Mouse (Mus musculus): ENCODE data around the gene Hunk. TPM values are rescaled to one million over a fixed set of nuclear protein-coding genes. Genes with fewer than 3 reads are reported as not detected.
A peak's percentile ranks its signal among the peaks of the same experiment; 100 is the strongest.

Gene Hunk
- polyA plus RNA-seq (2015; fragmentation: Nextera tagmentation; extraction: Ambion mirVana): 6.3 and 7.1 TPM in 2 replicates

GRCm38 (mm10) chr16:90385688-90386513 lies at the start of gene Hunk:
Gene Hunk (plus strand): TSS chr16:90386013.
- ATAC-seq (ENCODE audit: low FRiP score, low read depth): peak; percentile 83
- WGBS: under 1% methylated on average over 93 of the region's 101 CpGs
- Histone ChIP-seq H3K4me1 (replicated peaks) (peaks cover 51% of the 10 kb centered on the region), H3K4me2 (peak within 1 kb of the TSS; percentile 82), H3K4me3 (peak within 1 kb of the TSS; percentile 93), H3K27ac (replicated peaks) (peak within 1 kb of the TSS; percentile 90), H3K36me3 (0 out of 2 replicates have a peak, but pooled peaks cover under 1% of the 10 kb centered on the region), H3K9ac (peak within 1 kb of the TSS; percentile 85), H3K27me3 (no peaks in the 10 kb centered on the region; the same call in 1 of the 2 replicates), H3K9me3 (no peaks in the 10 kb centered on the region)

GRCm38 (mm10) chr16:90339026-90339425 lies 46.8 kb upstream of the Hunk start:
- Histone ChIP-seq H3K9ac (no peak overlapping the region), H3K36me3 (no peaks in the 10 kb centered on the region), H3K27me3 (no peaks in the 10 kb centered on the region), H3K4me3 (no peak overlapping the region), H3K27ac (replicated peaks) (no peak overlapping the region), H3K9me3 (no peaks in the 10 kb centered on the region), H3K4me2 (no peak overlapping the region), H3K4me1 (replicated peaks) (no peaks in the 10 kb centered on the region)
- 0 out of 2 replicates have a peak, but pooled peaks have one; percentile 19 for ATAC-seq (ENCODE audit: low FRiP score, low read depth)
- WGBS: 73% methylated on average over 6 of the region's 6 CpGs

- Histone ChIP-seq H3K4me3 (no peak overlapping the region), H3K4me2 (no peak overlapping the region), H3K4me1 (replicated peaks) (no peaks in the 10 kb centered on the region), H3K27ac (replicated peaks) (no peak overlapping the region), H3K36me3 (no peaks in the 10 kb centered on the region), H3K9me3 (no peaks in the 10 kb centered on the region), H3K9ac (no peak overlapping the region), H3K27me3 (no peaks in the 10 kb centered on the region)
- WGBS: 85% methylated on average over 5 of the region's 5 CpGs
- ATAC-seq (ENCODE audit: low FRiP score, low read depth): no peak; the same call in 1 of the 2 replicates
These were observed 44.7 kb upstream of the Hunk start for GRCm38 (mm10) chr16:90341086-90341485.

GRCm38 (mm10) chr16:90349700-90350548 lies 35.9 kb upstream of the Hunk start:
- no peaks in the 10 kb centered on the region for H3K36me3 ChIP-seq
- H3K4me2 ChIP-seq: peak overlapping the region; percentile 44
- 29% methylated on average over 12 of the region's 13 CpGs for WGBS
- peaks cover 3% of the 10 kb centered on the region; the same call in 1 of the 2 replicates for H3K4me1 ChIP-seq (replicated peaks)
- no peaks in the 10 kb centered on the region for H3K9me3 ChIP-seq
- peak; percentile 96 for ATAC-seq (ENCODE audit: low FRiP score, low read depth)
- H3K9ac ChIP-seq: no peak overlapping the region
- H3K27ac ChIP-seq (replicated peaks): no peak overlapping the region
- H3K27me3 ChIP-seq: no peaks in the 10 kb centered on the region
- no peak overlapping the region for H3K4me3 ChIP-seq

- Histone ChIP-seq H3K4me3 (no peak overlapping the region), H3K9me3 (no peaks in the 10 kb centered on the region), H3K9ac (no peak overlapping the region), H3K4me1 (replicated peaks) (peaks cover 3% of the 10 kb centered on the region; the same call in 1 of the 2 replicates), H3K4me2 (no peak overlapping the region), H3K36me3 (no peaks in the 10 kb centered on the region), H3K27me3 (no peaks in the 10 kb centered on the region), H3K27ac (replicated peaks) (no peak overlapping the region)
- WGBS: 61% methylated on average over 8 of the region's 8 CpGs
- ATAC-seq (ENCODE audit: low FRiP score, low read depth): no peak
These were observed 34.1 kb upstream of the Hunk start for GRCm38 (mm10) chr16:90351726-90352125.

GRCm38 (mm10) chr16:90352691-90353090 lies 33.1 kb upstream of the Hunk start:
- H3K4me3 ChIP-seq: no peak overlapping the region
- no peak overlapping the region for H3K4me2 ChIP-seq
- no peaks in the 10 kb centered on the region for H3K9me3 ChIP-seq
- H3K4me1 ChIP-seq (replicated peaks): peaks cover 3% of the 10 kb centered on the region; the same call in 1 of the 2 replicates
- 0 out of 2 replicates have a peak overlapping the region, but pooled peaks have one; percentile 30 for H3K27ac ChIP-seq (replicated peaks)
- H3K27me3 ChIP-seq: no peaks in the 10 kb centered on the region
- H3K9ac ChIP-seq: no peak overlapping the region
- no peak for ATAC-seq (ENCODE audit: low FRiP score, low read depth)
- H3K36me3 ChIP-seq: no peaks in the 10 kb centered on the region
- WGBS: 47% methylated on average over 6 of the region's 6 CpGs

- no peak overlapping the region for H3K9ac ChIP-seq
- no peaks in the 10 kb centered on the region for H3K9me3 ChIP-seq
- no peaks in the 10 kb centered on the region for H3K36me3 ChIP-seq
- H3K4me2 ChIP-seq: no peak overlapping the region
- H3K4me3 ChIP-seq: no peak overlapping the region
- H3K27ac ChIP-seq (replicated peaks): no peak overlapping the region
- 70% methylated on average over 5 of the region's 5 CpGs for WGBS
- peaks cover 3% of the 10 kb centered on the region; the same call in 1 of the 2 replicates for H3K4me1 ChIP-seq (replicated peaks)
- no peaks in the 10 kb centered on the region for H3K27me3 ChIP-seq
- no peak for ATAC-seq (ENCODE audit: low FRiP score, low read depth)
These were observed 32.7 kb upstream of the Hunk start for GRCm38 (mm10) chr16:90353156-90353555.

- Histone ChIP-seq H3K27ac (replicated peaks) (no peak overlapping the region), H3K9me3 (no peaks in the 10 kb centered on the region), H3K9ac (no peak overlapping the region), H3K4me3 (no peak overlapping the region), H3K4me1 (replicated peaks) (peaks cover 12% of the 10 kb centered on the region), H3K27me3 (no peaks in the 10 kb centered on the region), H3K36me3 (no peaks in the 10 kb centered on the region), H3K4me2 (no peak overlapping the region)
- no peak for ATAC-seq (ENCODE audit: low FRiP score, low read depth)
- WGBS: 85% methylated on average over 9 of the region's 9 CpGs
These were observed 26.5 kb upstream of the Hunk start for GRCm38 (mm10) chr16:90359329-90359728.

GRCm38 (mm10) chr16:90359750-90360149 lies 26.1 kb upstream of the Hunk start:
- ATAC-seq (ENCODE audit: low FRiP score, low read depth): no peak
- 26% methylated on average over 4 of the region's 4 CpGs for WGBS
- no peaks in the 10 kb centered on the region for H3K27me3 ChIP-seq

GRCm38 (mm10) chr16:90360327-90360726 lies 25.5 kb upstream of the Hunk start:
- Histone ChIP-seq H3K36me3 (no peaks in the 10 kb centered on the region), H3K4me2 (no peak overlapping the region), H3K9me3 (no peaks in the 10 kb centered on the region), H3K4me3 (no peak overlapping the region), H3K9ac (no peak overlapping the region), H3K27me3 (no peaks in the 10 kb centered on the region), H3K4me1 (replicated peaks) (peaks cover 12% of the 10 kb centered on the region), H3K27ac (replicated peaks) (no peak overlapping the region)
- 46% methylated on average over 7 of the region's 7 CpGs for WGBS
- ATAC-seq (ENCODE audit: low FRiP score, low read depth): no peak

More at GRCm38 (mm10) chr16:90359750-90360149, 26.1 kb upstream of the Hunk start:
- no peak overlapping the region for H3K27ac ChIP-seq (replicated peaks)
- no peaks in the 10 kb centered on the region for H3K36me3 ChIP-seq
- H3K4me3 ChIP-seq: no peak overlapping the region
- H3K9ac ChIP-seq: no peak overlapping the region
- no peaks in the 10 kb centered on the region for H3K9me3 ChIP-seq
- H3K4me1 ChIP-seq (replicated peaks): peaks cover 12% of the 10 kb centered on the region
- H3K4me2 ChIP-seq: no peak overlapping the region

GRCm38 (mm10) chr16:90362926-90363325 lies 22.9 kb upstream of the Hunk start:
- Histone ChIP-seq H3K27ac (replicated peaks) (no peak overlapping the region), H3K27me3 (no peaks in the 10 kb centered on the region), H3K9me3 (no peaks in the 10 kb centered on the region), H3K9ac (no peak overlapping the region), H3K4me3 (no peak overlapping the region), H3K4me2 (no peak overlapping the region), H3K4me1 (replicated peaks) (peaks cover 12% of the 10 kb centered on the region), H3K36me3 (no peaks in the 10 kb centered on the region)
- WGBS: 72% methylated on average over 6 of the region's 6 CpGs
- ATAC-seq (ENCODE audit: low FRiP score, low read depth): no peak

- no peak overlapping the region for H3K4me3 ChIP-seq
- WGBS: 14% methylated on average over 11 of the region's 11 CpGs
- no peak overlapping the region for H3K9ac ChIP-seq
- 0 out of 2 replicates have a peak, but pooled peaks have one; percentile 31 for ATAC-seq (ENCODE audit: low FRiP score, low read depth)
- peaks cover 3% of the 10 kb centered on the region; the same call in 1 of the 2 replicates for H3K27me3 ChIP-seq
- no peak overlapping the region for H3K4me2 ChIP-seq
- no peaks in the 10 kb centered on the region for H3K9me3 ChIP-seq
- peaks cover 15% of the 10 kb centered on the region for H3K4me1 ChIP-seq (replicated peaks)
- no peak overlapping the region for H3K27ac ChIP-seq (replicated peaks)
- no peaks in the 10 kb centered on the region for H3K36me3 ChIP-seq
These were observed 5.9 kb upstream of the Hunk start for GRCm38 (mm10) chr16:90379897-90380296.
